Mouse (Mus musculus) lung, embryonic 14.5 days (tissue): ENCODE results near the gene Ier2. TPM values are rescaled to one million over a fixed set of nuclear protein-coding genes. Genes with fewer than 3 reads are reported as not detected.

ENCODE experiments used
- ATAC-seq: fragments of 200-750 bp; cut with Nextera tagmentation; 2 replicates; pipeline ENCODE4 v1.8.0; 2017; ENCODE audit warnings: mild to moderate bottlenecking, moderate TSS enrichment, moderate library complexity; ENCODE audit not compliant: insufficient read depth
- DNase-seq: peaks from one replicate; pipeline ENCODE4 v3.0.0-alpha.2; 2015
- H3K27ac ChIP-seq: fragments of 300-500 bp; sonication (generic); 2 replicates; pipeline ENCODE4 v1.5.1; 2014; ENCODE audit warnings: low read depth, mild to moderate bottlenecking, moderate library complexity
- H3K27me3 ChIP-seq: fragments of 300-500 bp; sonication (generic); 2 replicates; pipeline ENCODE4 v1.6.1; 2014; ENCODE audit warnings: low read length, control low read depth; ENCODE audit not compliant: insufficient read depth
- H3K36me3 ChIP-seq: fragments of 300-500 bp; sonication (generic); 2 replicates; pipeline ENCODE4 v1.6.1; 2014; ENCODE audit warnings: control low read depth; ENCODE audit not compliant: insufficient read depth
- H3K4me1 ChIP-seq: fragments of 300-500 bp; sonication (generic); 2 replicates; pipeline ENCODE4 v1.6.1; 2014; ENCODE audit warnings: antibody characterized with exemption, control low read depth; ENCODE audit not compliant: insufficient read depth
- H3K4me2 ChIP-seq: fragments of 300-500 bp; sonication (generic); 2 replicates; pipeline ENCODE4 v1.6.1; 2014; ENCODE audit warnings: mild to moderate bottlenecking
- H3K4me3 ChIP-seq: fragments of 300-500 bp; sonication (generic); 2 replicates; pipeline ENCODE4 v1.5.1; 2014; ENCODE audit warnings: low read depth, low read length
- H3K9ac ChIP-seq: fragments of 300-500 bp; sonication (generic); 2 replicates; pipeline ENCODE4 v1.6.1; 2014
- H3K9me3 ChIP-seq: fragments of 300-500 bp; sonication (generic); 2 replicates; pipeline ENCODE4 v1.6.1; 2016; ENCODE audit warnings: low read depth, low read length, control low read depth
- CTCF ChIP-seq: IDR thresholded peaks from 2 replicates; pipeline ENCODE4 v1.5.1; 2016; ENCODE audit warnings: antibody characterized with exemption, low read depth
- WGBS: fragments of 180-500 bp; shearing (Covaris S2); extraction: QIAGEN DNeasy Blood & Tissue Kit; methylation state at CpG from one replicate; pipeline ENCODE4 v1.1.7; 2014; 5-methylcytosine and 5-hydroxymethylcytosine counted together
- polyA plus RNA-seq: library from polyadenylated mRNA; unstranded; fragments of >200 nt; fragmentation: Nextera tagmentation; extraction: Ambion mirVana; gene quantifications from 2 replicates; pipeline ENCODE4 v1.2.1, GENCODE M21; 2014

The Ier2 gene
- polyA plus RNA-seq, 1 experiment from 2014 or later, result 83.8 TPM

GRCm38 (mm10) chr8:84697166-84698130 is 34.8 kb upstream of the Ier2 start:
- Histone ChIP-seq H3K9me3 (no peaks in the 10 kb centered on the region), H3K9ac (no peak overlapping the region), H3K4me2 (no peak overlapping the region), H3K4me3 (no peak overlapping the region), H3K4me1 (no peaks in the 10 kb centered on the region; the same call in 1 of the 2 replicates), H3K36me3 (peaks cover 54% of the 10 kb centered on the region), H3K27ac (no peak overlapping the region), H3K27me3 (0 out of 2 replicates have a peak, but pooled peaks cover 4% of the 10 kb centered on the region)
- TF ChIP-seq CTCF, result peak; percentile 67
- DNase-seq, result peak; percentile 82
- 87% methylated on average over 14 of the region's 14 CpGs for WGBS
- ATAC-seq, result no peak

GRCm38 (mm10) chr8:84695140-84695539 is 32.5 kb upstream of the Ier2 start:
- Histone ChIP-seq H3K9me3 (no peaks in the 10 kb centered on the region), H3K27ac (no peak overlapping the region), H3K36me3 (peaks cover 68% of the 10 kb centered on the region), H3K27me3 (no peaks in the 10 kb centered on the region), H3K9ac (no peak overlapping the region), H3K4me2 (no peak overlapping the region), H3K4me1 (no peaks in the 10 kb centered on the region; the same call in 1 of the 2 replicates), H3K4me3 (no peak overlapping the region)
- ATAC-seq (no peak), DNase-seq (no peak)
- 89% methylated on average over 6 of the region's 6 CpGs for WGBS
- no peak for TF ChIP-seq CTCF

- no peak for TF ChIP-seq CTCF
- ATAC-seq (no peak), DNase-seq (no peak)
- 44% methylated on average over 4 of the region's 4 CpGs for WGBS
- H3K36me3 ChIP-seq, result peaks cover 55% of the 10 kb centered on the region
- no peak overlapping the region for H3K4me2 ChIP-seq
- no peak overlapping the region for H3K4me3 ChIP-seq
- no peak overlapping the region for H3K27ac ChIP-seq
- H3K9me3 ChIP-seq, result no peaks in the 10 kb centered on the region
- no peak overlapping the region for H3K9ac ChIP-seq
- H3K27me3 ChIP-seq, result no peaks in the 10 kb centered on the region
- peaks cover 3% of the 10 kb centered on the region; the same call in 1 of the 2 replicates for H3K4me1 ChIP-seq
Observed at GRCm38 (mm10) chr8:84693332-84693731, 30.7 kb upstream of the Ier2 start.

GRCm38 (mm10) chr8:84689091-84689915 is 26.7 kb upstream of the Ier2 start:
- peak overlapping the region; percentile 93 for H3K4me2 ChIP-seq
- peaks cover 11% of the 10 kb centered on the region for H3K4me1 ChIP-seq
- DNase-seq, result peak; percentile 95
- peak; percentile 29; the same call in 1 of the 2 replicates for TF ChIP-seq CTCF
- H3K4me3 ChIP-seq, result peak overlapping the region; percentile 89
- under 1% methylated on average over 47 of the region's 47 CpGs for WGBS
- H3K9ac ChIP-seq, result peak overlapping the region; percentile 75
- peak; percentile 83 for ATAC-seq
- H3K27me3 ChIP-seq, result no peaks in the 10 kb centered on the region
- H3K27ac ChIP-seq, result peak overlapping the region; percentile 78; the same call in 1 of the 2 replicates
- peaks cover 37% of the 10 kb centered on the region for H3K36me3 ChIP-seq
- H3K9me3 ChIP-seq, result no peaks in the 10 kb centered on the region

GRCm38 (mm10) chr8:84687705-84688100 is 25.1 kb upstream of the Ier2 start, which contains the start of gene Nacc1:
Gene Nacc1, minus strand, starts transcription at chr8:84687862.
- H3K9me3 ChIP-seq, result no peaks in the 10 kb centered on the region
- H3K9ac ChIP-seq, result peak within 1 kb of the TSS; percentile 99
- 0 out of 2 replicates have a peak, but pooled peaks have one; percentile 12 for TF ChIP-seq CTCF
- ATAC-seq, result peak; percentile 82
- peaks cover 11% of the 10 kb centered on the region for H3K4me1 ChIP-seq
- WGBS, result under 1% methylated on average over 24 of the region's 37 CpGs
- no peaks in the 10 kb centered on the region for H3K27me3 ChIP-seq
- H3K4me2 ChIP-seq, result peak within 1 kb of the TSS; percentile 93
- DNase-seq, result peak; percentile 96
- H3K36me3 ChIP-seq, result peaks cover 28% of the 10 kb centered on the region
- H3K4me3 ChIP-seq, result peak within 1 kb of the TSS; percentile 100
- H3K27ac ChIP-seq, result peak within 1 kb of the TSS; percentile 96

- peak; percentile 59 for DNase-seq
- peak; percentile 51 for ATAC-seq
- H3K36me3 ChIP-seq, result peaks cover 28% of the 10 kb centered on the region
- peak overlapping the region; percentile 96 for H3K27ac ChIP-seq
- peak overlapping the region; percentile 93 for H3K4me2 ChIP-seq
- H3K9me3 ChIP-seq, result no peaks in the 10 kb centered on the region
- WGBS, result under 1% methylated on average over 62 of the region's 62 CpGs
- H3K4me1 ChIP-seq, result peaks cover 11% of the 10 kb centered on the region
- TF ChIP-seq CTCF, result no peak; the same call in 1 of the 2 replicates
- H3K9ac ChIP-seq, result peak overlapping the region; percentile 99
- no peaks in the 10 kb centered on the region for H3K27me3 ChIP-seq
- H3K4me3 ChIP-seq, result peak overlapping the region; percentile 100
Observed at GRCm38 (mm10) chr8:84687003-84687704, 24.5 kb upstream of the Ier2 start.
